Mouse (Mus musculus) CD4-positive helper T cell, adult 2 months (primary cell): ENCODE measurements around the gene Peli2.
"Not testable (repeated sequence)": the region's sequence is repeated elsewhere in the genome, so short reads cannot be mapped to it uniquely, and the experiment has no call there.

Source experiments
- DNase-seq: peaks from one replicate; pipeline ENCODE4 v3.0.0-alpha.2; 2012; ENCODE audit warnings: low read depth, missing footprints, low spot score

The Peli2 gene

DNA sequence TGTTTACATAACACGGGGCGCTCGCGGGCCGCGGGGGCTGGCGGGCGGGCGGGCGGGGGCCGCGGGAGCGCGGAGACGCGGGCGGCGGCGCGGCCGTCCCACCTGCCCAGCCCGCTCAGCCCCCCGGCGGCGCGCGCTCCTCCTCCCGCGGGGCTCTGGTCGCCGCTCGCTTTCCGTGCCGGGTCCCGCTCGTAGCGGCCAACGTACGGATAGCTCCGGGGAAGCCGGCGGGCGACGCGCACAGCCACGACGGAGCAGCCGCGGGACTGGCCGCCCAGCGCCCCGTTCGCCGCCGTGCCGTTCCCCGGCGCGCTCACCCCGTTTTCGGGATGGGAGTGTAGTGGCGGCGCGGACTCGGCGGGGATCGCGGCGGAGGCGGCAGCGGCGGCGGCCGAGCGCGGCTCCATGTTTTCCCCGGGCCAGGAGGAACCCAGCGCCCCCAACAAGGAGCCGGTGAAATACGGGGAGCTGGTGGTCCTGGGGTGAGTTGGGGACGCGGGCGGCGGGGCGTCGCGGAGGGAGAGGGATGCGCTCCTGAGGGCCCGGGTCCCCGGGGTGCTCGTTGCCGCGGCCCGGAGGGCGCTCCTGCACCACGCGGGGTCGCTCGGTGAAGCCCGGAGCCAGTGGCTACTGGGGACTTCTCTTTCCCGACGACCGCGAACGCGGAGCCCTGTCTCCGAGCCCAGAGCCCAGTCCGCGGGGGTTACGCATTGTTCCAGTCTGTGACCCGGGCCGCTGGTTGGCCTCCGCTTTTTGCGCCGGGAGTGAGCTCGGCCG, at the start of gene Peli2:
Gene Peli2 (plus strand): TSS at position 72 of the 777 bp plus-strand sequence.
- no peak for DNase-seq

DNA sequence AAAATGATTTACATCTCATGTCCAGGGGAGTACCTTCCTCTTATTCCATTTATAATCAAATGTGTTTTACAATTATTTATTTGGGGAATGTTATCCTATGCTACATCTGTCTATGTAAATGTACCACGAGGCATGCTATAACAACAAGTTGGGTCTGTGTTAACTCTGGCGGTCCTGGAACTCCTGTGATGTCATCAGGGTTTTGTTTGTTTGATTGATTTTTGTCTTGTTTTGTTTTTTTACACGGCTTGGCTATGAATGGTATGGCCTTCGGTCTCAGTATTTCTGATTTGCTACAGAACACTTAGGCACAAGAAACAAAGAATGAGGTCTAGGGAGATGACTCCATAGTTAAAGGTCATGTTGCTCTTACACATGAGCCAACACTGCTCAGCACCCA, 48.5 kb upstream of the Peli2 start:
- no peak for DNase-seq

DNA sequence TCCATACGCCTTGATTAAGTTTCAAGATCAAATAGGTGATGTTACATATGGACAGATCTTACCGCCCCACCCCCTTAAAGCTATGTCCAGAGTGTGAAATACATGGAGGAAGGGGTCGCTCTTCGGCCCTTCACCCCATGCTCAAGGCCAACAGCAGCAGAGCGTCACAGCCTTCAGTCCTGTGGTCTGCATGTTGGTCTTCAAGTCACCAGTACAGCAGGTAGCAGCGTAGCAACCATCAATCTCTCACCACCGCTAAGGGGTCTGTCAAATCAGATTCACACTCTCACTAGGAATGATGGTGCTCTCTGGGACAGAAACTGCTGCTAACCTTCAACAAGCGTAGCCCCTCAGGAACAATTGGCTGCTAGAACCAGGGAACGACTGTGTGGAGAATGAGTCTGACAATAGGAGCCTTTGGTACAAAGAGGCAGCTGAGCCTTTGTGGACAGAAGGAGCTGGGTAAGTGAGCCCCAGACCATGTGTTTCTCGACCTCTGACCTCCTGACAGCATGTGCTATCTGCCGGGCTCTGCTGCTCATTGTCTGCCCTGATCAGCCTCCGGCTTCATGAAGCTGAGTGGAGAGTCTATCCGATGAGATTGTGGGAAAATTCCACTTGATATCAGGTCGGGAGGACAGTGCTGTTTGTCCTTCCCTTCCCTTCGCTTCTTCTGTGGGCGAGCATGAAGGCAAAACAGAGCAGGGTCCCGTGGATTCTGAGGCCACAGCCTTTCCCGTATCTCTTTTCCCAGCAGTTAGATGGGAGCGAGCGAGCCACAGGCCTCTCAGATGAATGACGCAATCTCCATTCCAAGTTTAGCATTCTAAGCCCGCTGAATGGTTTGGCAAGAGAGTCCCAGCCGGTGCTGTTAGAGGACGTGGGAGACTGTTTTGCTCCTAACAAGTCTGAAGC, 47.1 kb upstream of the Peli2 start:
- no peak for DNase-seq

DNA sequence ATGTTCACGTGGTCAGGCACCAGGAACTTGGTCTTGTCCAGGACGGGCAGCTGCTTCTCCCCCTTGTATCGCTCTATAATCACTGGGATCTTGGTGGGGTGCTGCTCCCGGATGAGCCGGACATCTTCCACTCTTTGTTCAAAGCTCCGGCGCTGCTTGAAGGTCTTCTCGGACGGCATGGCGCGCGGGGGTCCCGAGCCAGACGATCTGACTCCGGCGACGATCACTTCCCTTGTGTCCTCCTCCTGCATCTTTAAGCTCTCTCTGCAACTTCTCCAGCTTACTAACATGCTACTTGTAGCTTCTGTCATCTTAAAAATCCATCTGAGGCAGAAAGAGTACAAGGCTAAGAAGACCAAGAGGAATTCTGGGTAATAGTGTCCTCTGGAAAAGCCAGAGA, 41.0 kb upstream of the Peli2 start:
- not testable (repeated sequence) for DNase-seq

DNA sequence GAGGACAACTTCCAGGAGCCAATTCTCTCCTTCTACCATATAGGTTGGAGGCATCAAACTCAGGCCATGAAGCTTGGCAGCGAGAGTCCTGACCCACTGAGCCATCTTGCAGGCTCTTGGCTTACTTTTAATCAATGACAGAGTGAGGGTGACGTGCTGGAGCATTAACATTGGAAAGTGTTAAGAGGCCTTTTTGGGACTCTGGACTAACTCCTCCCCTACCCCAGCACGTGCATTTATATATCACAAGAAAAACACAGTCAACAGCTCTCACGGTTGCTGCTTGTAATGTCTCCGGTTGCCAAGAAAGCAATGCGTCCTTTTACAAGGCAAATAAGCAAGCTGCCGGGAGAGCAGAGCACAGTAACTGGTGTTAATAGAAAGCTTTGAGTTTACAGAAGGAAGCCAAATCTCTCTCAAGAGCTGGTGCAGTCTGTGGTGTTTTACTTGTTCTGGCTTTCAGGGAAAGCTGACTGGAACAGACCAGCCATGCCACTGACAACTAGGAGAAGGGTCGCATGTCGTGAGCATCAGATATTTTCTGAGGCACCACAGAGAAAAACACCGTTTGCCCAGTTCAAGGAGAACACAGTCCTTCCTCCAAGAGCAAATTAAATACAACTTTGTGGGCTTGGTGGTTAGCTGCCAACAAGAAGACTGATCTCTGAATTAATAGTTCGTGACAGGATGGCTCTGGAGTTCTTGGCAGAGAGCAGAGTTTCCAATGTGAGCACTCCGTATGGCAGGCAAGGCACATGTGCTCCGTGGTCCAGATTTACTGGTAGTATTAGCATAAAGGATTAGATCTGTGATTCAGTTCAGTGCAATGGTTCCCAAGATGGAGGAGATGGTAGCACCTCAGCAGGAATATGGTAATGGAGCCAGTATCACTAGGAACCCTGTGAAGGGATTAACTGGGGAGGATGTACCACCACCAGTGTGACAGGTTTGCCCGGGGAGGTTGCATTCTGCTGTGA, 36.5 kb upstream of the Peli2 start:
- no peak for DNase-seq

DNA sequence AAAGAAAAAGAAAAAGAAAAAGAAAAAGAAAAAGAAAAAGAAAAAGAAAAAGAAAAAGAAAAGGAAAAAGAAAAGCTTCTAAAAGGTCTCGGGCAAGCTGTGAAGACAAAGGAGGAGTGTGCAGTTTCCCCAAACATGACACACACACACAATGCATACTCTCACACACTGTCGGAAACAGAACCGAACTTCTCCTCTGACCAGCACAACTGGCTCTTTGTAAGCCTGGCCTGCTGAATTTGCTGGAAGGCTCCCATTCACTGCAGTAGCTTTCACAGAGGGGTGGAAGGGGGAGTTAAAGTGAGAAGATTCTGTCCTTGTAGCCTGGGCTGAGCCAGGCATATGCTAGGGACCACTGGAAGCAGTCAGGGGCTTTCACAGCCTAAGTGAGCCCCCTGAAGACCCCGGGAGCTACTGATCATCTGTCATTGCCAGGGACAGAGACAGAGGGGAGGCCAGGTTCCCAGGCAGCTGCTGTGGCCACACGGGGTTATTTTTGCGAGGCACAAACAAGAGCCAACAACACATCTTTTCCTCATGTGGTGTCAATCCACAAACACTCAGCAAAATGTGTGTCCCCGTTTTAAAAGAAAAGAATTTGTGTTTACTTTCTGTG, 33.8 kb upstream of the Peli2 start:
- DNase-seq, result no peak

DNA sequence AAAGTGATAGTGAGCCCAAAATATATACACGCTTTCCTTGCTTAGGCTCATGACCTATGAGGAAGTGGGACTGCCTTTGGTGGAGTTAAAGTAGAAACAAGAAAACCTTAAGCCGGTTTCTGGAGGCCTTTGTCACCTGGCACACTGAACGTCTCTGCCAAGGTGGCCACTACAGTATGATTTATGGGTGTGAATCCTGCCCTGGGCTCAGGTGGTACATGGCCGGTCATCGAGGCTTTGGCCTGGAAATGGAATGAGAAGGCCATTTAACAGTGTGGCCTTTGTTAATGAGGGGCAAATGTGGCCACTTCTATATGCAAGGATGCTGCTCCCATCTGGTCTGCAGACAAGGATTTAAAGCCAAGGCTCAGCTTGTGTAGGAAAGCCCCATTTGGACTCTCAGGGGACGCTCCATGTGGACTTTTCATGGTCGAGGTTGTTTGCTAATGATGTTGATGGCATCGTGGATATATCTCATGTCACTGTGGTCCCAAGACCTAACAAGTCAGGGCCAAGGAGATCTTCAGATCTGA, 33.3 kb upstream of the Peli2 start:
- DNase-seq, result no peak

DNA sequence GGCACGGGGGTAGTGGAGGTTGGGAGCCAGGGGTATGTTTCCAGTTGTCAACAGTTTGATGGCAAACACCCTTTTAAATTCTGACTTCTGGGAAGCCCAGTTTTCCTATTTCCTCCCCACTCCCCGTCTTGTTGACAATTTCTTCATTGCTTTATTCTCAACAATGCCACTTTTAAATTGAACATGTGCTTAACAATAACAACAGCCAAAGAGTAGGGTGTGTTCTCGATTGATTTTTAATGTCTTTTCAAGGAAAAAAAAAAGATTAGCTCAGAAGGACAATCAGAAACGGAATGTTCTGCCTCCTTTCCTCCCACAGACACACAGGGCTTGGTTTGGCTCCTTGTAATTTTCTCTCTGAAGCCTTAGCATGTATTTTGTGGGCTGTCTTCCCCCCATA, 30.2 kb upstream of the Peli2 start:
- no peak for DNase-seq

DNA sequence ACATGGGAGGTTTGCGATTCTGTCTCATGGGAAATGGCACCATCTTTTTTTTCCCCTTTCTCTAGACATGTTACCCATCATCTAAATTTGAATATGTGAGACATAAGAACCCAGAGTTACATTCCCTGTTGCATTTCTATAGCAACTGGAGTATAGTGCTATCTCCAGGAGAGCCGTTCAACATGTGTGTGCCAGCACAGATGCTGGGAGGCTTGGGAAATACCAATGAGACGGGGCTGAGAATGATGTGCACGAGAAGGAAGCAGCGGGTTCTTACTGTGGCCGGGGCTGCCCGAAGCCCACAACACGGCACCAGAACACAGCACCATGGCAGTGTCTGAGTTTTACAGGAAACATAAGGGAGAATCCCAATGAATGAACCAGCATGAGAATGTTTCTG, 29.5 kb upstream of the Peli2 start:
- no peak for DNase-seq

DNA sequence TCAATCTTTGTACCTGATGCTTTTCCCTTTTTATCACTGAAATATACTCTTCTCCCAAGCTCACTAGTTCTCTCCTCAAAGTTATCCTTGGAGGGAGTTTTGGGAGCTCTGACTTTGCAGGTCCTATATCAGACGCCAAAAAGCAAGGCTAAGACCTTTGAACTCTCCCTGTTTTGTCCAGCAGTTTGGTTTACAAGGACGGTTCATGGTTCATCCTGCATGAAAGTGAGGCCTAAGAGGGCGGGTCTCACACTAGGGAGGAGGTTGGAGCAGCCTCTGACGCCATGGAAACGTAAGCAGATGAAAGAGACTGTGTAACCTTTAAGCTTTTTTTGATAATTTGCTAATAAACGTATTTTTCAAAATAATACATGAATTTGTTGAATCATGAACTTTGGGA, 22.4 kb upstream of the Peli2 start:
- DNase-seq, result no peak

DNA sequence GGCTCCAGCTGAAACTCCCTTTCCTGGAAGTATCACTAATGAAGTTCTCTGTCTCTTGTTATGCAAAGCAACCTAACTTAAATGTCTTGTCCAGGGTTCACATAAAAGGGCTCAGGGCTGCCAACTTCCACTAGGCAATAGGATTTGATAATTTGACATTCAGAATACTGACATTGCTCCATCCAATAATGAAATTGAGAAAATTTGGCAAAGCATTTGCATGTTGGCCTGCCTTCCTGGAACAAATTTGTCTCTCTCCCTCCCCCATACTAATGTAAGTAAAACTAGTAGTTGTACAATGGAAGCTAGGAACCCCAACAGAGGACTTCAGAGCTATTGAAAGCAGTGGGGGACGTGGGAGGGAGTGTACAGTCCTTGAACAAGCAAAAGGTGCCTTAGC, 21.3 kb upstream of the Peli2 start:
- no peak for DNase-seq

DNA sequence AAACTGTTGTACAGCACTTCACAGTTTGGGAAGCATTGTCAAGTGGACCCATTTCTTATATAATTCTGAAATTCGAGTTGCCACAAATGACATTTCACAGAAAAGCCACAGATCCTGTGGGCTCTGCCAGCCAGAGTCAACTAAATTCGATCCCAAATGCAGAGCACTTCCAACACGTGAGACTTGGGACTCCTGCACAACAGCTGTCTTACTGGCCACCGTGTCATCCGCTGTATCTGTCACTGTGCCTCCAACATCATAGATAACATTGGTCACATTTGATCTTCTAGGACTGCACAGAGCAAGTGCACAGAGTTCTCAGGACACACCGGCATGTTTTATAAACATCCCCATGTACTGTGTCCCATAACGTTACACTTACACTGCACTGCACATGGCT, 14.2 kb upstream of the Peli2 start:
- no peak for DNase-seq

DNA sequence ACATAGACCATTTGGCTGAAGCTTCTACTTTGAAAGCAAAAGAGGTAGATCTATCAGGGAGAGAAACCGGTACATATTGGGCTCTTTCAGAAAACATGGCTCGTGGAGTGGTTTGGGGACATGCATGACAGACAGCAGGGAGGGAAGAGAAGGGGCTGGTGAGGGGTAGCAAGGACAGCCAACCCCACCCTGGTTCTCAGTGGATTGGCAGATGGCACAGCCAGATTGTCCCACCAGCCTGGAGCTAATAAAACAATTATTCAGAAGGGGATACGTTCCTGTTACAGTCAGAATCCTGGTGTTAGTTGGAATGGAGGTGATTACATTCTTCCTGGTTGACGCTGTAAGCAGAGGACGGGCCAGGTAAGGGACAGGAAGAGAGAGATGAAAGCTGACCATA, 2.6 kb upstream of the Peli2 start:
- no peak for DNase-seq

DNA sequence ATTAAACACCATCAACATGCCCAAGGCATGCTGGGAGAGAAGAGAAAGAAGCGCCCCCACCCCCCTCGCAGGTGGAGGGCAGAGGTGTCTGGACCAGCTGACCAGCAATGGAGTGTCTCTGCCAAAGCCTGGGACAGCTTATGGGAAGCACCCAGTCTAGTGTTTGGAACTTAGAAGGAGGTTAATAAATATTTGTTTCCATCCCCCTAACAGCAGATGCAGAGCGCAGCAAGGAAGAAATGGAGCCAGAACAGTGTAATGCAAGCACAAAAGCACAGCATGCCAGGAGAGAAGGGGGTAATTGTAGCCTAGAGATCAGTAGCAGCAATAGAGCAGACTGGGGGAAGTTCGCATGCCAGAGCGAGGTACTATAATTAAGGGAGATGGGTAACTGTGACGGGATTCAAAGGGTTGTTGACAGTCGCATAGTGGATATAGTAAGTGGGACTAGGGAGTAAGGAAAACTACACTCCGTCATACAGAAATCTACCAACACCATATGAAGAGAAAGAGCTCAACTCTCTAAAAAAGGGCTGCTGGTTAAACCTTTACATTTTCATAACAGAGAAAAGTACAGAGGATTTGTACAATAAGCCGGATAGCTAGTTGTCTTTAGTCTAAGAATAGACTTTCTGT, 1.5 kb upstream of the Peli2 start:
- DNase-seq, result no peak

DNA sequence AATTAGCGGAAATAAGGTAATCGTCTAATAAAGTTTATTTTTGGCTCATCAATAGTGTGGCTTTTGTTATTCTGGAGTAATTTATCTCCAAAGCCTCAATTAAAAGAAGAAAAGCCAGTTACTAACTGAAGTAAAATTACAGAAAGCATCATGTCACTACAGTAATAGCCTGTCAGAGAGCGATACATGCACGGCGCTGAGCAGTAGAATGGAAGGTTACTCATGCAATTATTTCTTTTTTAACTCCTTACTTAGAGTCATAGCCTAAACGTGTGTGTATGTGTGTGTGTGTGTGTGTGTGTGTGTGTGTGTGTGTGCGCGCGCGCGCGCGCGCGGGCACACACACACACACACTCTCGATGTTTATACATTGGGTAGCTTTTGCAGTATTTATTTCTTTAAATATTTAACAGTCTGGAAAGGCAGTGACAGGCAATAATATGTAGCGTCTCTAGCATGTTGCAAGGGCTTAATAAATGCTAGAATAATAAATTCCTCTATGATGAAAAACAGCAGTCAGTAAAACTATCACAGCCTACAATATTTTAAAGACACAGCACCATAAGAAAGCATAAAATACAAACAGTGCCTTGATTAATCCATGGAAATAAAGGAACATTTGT, 864 bp upstream of the Peli2 start:
- no peak for DNase-seq

DNA sequence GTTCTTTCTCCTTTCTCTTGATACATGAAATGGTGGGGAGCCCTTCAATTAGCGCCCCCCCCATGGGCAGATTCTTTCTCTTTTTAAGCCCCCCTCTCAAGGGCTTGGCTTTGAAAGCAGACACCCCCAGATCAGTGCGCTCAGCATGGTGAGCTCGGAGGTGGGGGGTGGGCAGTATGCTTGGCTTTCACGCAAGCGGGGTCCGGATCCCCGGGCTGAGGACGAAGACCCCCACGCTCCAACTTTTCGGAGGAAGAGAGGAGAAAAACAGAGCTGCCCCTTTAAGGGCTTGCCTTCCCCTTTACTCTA, 226 bp upstream of the Peli2 start:
- no peak for DNase-seq

DNA sequence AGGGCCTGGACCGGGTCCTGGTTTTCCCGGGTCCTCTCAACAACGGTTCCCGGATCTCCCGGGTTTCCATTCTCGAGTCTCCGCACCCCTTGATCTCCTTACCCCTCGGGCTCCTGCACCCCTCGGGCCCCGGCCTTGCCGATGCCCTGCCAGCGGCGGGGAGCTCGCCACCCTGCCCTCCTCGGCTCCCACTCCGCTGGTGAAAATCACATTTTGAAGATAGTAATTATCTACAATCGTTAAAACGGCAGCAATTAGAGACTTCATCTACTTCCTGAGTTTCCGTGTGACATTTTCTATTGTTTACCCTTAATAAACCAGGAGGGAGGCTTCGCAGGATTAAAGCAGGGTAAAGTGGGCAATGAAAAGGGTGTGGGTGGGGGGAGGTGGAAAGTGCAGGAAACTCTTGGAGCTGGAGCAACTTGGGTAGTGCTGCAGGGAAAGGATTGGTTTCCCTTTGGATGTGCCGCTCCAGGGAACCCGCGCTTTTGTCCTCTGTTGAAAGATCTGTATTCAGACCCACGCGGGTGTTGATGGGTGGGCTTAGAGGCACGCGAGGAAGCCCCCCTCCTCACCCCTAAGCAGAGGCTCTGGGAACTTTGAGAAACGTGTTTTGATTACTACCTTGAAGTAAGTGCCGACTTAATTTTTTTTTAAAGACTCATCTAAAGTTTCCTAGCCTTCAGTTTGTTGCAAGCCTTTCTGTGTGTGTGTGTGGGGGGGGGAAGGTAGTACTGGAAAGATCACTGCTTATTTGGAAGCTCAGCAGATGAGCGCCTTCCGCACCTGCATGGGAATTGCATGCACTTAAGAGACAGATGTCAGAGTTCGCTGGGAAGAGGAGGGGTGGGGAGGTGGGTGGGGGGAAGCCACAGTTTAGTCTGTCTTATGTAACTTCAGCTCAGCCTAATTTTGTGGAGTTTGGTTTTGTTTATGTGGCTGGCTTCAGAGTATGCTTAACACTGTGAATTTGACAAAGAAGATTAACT, 1.2 kb downstream of the Peli2 start:
- no peak for DNase-seq

DNA sequence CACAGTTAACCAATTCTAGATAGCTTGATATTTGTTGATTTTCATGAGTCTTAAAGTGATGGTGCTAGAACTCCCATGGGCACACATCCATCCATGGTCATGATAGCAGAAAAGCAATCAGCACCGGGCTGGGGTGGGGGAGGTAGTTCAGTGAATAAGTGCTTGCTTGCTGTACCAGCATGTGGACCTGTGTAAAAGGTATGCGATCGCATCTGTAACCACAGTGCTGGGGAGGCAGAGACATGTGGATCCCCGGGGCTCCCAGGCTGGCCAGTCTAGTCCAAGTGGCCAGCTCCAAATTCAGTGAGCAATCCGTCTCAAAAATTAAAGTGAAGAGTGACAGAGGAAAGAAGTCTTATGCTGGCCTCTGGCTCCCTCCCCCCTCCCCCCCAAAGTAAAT, 3.4 kb downstream of the Peli2 start:
- no peak for DNase-seq

DNA sequence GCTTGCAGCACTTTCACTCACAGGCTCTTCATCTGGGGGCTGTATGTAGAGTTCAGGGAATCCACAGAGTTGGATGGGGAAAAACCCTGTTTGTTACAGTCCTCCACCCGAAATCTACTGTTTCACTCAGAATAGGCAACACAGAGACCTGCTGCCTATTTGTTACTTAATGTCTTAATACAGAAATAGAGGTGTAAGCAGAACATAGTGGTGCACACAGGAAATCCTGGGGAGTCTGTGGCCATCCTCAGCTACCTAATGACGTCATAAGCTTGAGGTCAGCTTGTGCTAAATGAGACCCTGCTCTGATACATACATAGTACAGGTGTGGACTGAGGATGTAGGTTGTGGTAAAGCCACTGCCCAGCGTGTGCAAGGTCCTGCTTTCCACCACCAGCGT, 4.2 kb downstream of the Peli2 start:
- DNase-seq, result no peak
